Mouse (Mus musculus) erythroblast, embryonic 14.5 days (primary cell): ENCODE measurements around the gene Hist1h2af. TPM values are rescaled to one million over a fixed set of nuclear protein-coding genes. Genes with fewer than 3 reads are reported as not detected.
"Not testable (repeated sequence)": the region's sequence is repeated elsewhere in the genome, so short reads cannot be mapped to it uniquely, and the experiment has no call there.

Experiments used
- H3K27me3 ChIP-seq: 2 replicates; pipeline ENCODE4 v1.6.1; 2012; ENCODE audit warnings: inconsistent platforms; ENCODE audit not compliant: control insufficient read depth
- H3K36me3 ChIP-seq: 2 replicates; pipeline ENCODE4 v1.6.1; 2012; ENCODE audit warnings: mild to moderate bottlenecking, inconsistent platforms; ENCODE audit not compliant: control insufficient read depth
- H3K4me1 ChIP-seq: 2 replicates; pipeline ENCODE4 v1.6.1; 2012; ENCODE audit warnings: inconsistent platforms; ENCODE audit not compliant: control insufficient read depth
- H3K4me3 ChIP-seq: replicated peaks from 2 replicates; pipeline ENCODE3; 2012; ENCODE audit warnings: moderate library complexity, mild to moderate bottlenecking, inconsistent platforms
- H3K9me3 ChIP-seq: 2 replicates; pipeline ENCODE4 v1.6.1; 2012; ENCODE audit warnings: low read length, inconsistent platforms, mixed read lengths; ENCODE audit not compliant: control insufficient read depth
- GATA1 ChIP-seq: IDR thresholded peaks from 2 replicates; pipeline ENCODE4 v1.6.1; 2012; ENCODE audit warnings: low read length, inconsistent platforms, mixed read lengths
- TAL1 ChIP-seq: IDR thresholded peaks from 3 replicates; pipeline ENCODE4 v1.6.1; 2012; ENCODE audit warnings: low read length, inconsistent platforms, mixed read lengths
- polyA plus RNA-seq: library from polyadenylated mRNA; stranded (reverse); fragments of >175 nt; gene quantifications from 2 replicates; pipeline ENCODE4 v1.2.3, GENCODE M21; 2012

Gene Hist1h2af
- polyA plus RNA-seq, 1 experiment = 62.7 TPM

- TF ChIP-seq GATA1 (no peak), TAL1 (no peak)
- Histone ChIP-seq H3K4me3 (peak within 1 kb of the TSS; percentile 76), H3K4me1 (peaks cover 39% of the 10 kb centered on the region), H3K36me3 (peaks cover 11% of the 10 kb centered on the region), H3K9me3 (no peaks in the 10 kb centered on the region), H3K27me3 (no peaks in the 10 kb centered on the region)
Observed at GRCm38 (mm10) chr13:23575271-23575851, 41.7 kb downstream of the Hist1h2af start, which contains the start of gene Hist1h3d. TSS of gene Hist1h3d (plus strand) at chr13:23575763.

GRCm38 (mm10) chr13:23575864-23576313 lies 42.2 kb downstream of the Hist1h2af start:
- H3K4me3 ChIP-seq = peak overlapping the region; percentile 76
- peaks cover 44% of the 10 kb centered on the region for H3K4me1 ChIP-seq
- not testable (repeated sequence) for H3K9me3 ChIP-seq

DNA sequence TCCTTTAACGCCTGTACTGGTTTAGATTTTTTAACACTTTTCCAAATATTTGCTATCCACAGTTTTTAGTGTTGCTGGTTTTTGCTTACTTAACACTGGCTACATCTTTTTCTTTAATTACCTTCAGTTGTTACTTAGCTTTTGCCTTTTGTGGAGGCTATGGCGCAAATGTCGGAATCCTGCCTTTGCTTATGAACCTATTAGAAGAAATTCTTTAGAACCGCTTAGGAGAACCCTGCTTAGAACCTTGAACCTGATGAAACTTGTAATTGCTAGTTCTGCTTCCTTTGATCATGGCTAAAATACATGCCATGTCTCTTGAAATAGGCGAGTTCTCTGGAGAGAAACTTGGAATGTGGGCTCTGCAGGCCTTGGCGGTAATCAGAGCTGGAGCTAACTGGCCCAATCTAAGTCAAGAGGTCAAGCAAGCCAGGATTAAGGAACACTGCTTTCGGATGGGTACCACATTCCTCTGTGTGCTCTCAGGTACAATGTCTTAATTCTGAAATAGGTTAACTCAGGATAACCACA lies 42.7 kb downstream of the Hist1h2af start:
- Histone ChIP-seq H3K27me3 (no peaks in the 10 kb centered on the region), H3K9me3 (no peaks in the 10 kb centered on the region), H3K36me3 (peaks cover 11% of the 10 kb centered on the region), H3K4me1 (peaks cover 49% of the 10 kb centered on the region), H3K4me3 (peak overlapping the region; percentile 76)
- TF ChIP-seq GATA1 (no peak), TAL1 (no peak)

More at GRCm38 (mm10) chr13:23575864-23576313, 42.2 kb downstream of the Hist1h2af start:
- not testable (repeated sequence) for H3K27me3 ChIP-seq
- H3K36me3 ChIP-seq = peaks cover 11% of the 10 kb centered on the region

- H3K9me3 ChIP-seq = no peaks in the 10 kb centered on the region
- peaks cover 53% of the 10 kb centered on the region for H3K4me1 ChIP-seq
- H3K36me3 ChIP-seq = peaks cover 11% of the 10 kb centered on the region
- peak overlapping the region; percentile 76 for H3K4me3 ChIP-seq
- no peaks in the 10 kb centered on the region for H3K27me3 ChIP-seq
- TF ChIP-seq GATA1 (no peak), TAL1 (no peak)
Observed at GRCm38 (mm10) chr13:23576906-23577639, 43.4 kb downstream of the Hist1h2af start.

DNA sequence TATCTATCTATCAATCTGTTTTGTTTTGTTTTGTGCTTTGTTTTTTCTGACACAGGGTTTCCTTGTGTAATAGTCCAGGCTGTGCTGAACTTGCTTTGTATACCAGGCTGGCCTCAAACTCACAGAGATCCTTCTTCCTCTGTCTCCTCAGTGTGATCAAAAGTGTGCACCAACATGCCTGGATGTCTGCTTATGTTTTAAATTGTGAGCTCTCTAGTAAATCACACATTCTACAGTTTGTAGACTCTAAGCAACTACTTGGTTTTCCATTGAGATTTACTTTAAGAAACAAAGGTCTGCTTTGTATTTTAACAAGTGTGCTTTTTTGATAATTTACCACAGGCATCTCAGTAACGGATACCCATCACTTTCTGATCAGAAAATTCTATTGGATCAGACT lies 44.1 kb downstream of the Hist1h2af start:
- Histone ChIP-seq H3K36me3 (peaks cover 11% of the 10 kb centered on the region), H3K27me3 (no peaks in the 10 kb centered on the region), H3K4me1 (peaks cover 56% of the 10 kb centered on the region), H3K9me3 (no peaks in the 10 kb centered on the region), H3K4me3 (peak overlapping the region; percentile 76)
- TF ChIP-seq GATA1 (no peak), TAL1 (no peak)

DNA sequence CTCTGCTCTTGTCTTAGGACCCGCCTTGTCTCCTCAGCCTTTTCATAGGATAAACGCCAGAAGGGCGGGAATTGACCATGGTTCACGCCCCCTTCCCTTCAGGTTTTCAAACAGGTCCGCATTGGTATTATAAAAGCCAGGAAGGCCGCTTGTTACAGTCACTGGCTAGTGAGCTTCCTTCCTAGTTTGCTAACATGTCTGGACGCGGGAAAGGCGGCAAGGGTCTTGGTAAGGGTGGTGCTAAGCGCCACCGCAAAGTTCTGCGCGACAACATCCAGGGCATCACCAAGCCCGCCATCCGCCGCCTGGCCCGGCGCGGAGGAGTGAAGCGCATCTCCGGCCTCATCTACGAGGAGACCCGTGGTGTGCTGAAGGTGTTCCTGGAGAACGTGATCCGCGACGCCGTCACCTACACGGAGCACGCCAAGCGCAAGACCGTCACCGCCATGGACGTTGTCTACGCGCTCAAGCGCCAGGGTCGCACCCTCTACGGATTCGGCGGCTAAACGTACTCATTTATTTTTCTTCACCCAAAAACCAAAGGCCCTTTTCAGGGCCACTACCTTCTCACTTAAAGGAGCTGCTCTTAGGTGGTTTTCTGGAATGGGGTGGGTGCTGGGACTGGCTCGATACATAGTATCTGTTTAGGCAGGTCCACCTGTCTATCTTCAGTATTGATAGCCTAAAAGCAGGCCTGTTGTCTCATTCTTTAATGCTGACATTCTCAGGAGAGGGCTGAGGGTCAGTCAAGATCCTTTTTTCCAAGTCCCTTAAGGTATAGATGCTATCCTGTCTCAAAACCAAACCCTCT lies 47.9 kb downstream of the Hist1h2af start, which contains the start of gene Hist1h4d:
Gene Hist1h4d, plus strand, starts transcription at position 191 of the 811 bp plus-strand sequence.
- Histone ChIP-seq H3K4me3 (peak within 1 kb of the TSS; percentile 67), H3K27me3 (no peaks in the 10 kb centered on the region), H3K36me3 (peaks cover 11% of the 10 kb centered on the region), H3K9me3 (no peaks in the 10 kb centered on the region), H3K4me1 (peaks cover 71% of the 10 kb centered on the region)
- TF ChIP-seq GATA1 (no peak), TAL1 (no peak; the same call in 2 of the 3 replicates)

- Histone ChIP-seq H3K36me3 (peaks cover 10% of the 10 kb centered on the region), H3K9me3 (no peaks in the 10 kb centered on the region), H3K4me1 (peaks cover 70% of the 10 kb centered on the region), H3K4me3 (peak overlapping the region; percentile 67), H3K27me3 (no peaks in the 10 kb centered on the region)
- TF ChIP-seq TAL1 = no peak
- TF ChIP-seq GATA1 = 0 out of 2 replicates have a peak, but pooled peaks have one; percentile 1
Observed at GRCm38 (mm10) chr13:23582219-23583056, 48.7 kb downstream of the Hist1h2af start.
